Mouse (Mus musculus) layer of hippocampus, adult 8-10 months (tissue): ENCODE measurements around the gene Rbm3. TPM values are rescaled to one million over a fixed set of nuclear protein-coding genes. Genes with fewer than 3 reads are reported as not detected.
A peak's percentile ranks its signal among the peaks of the same experiment; 100 is the strongest.

Experiments
- DNase-seq, 2 experiments: peaks; one replicate each; pipeline ENCODE4 v3.0.0; 2022; ENCODE audit warnings: low spot score in 2 of 2
- total RNA-seq, 4 experiments: library from RNA; stranded (reverse); gene quantifications; 2 replicates each; pipeline ENCODE4 v1.2.4; 2022

Gene Rbm3
- total RNA-seq: 100 to 1,000 TPM; 111 to 215 (median 130) TPM

- DNase-seq: peak; percentile 83 to 84
Observed at GRCm38 (mm10) chrX:8145153-8145991, at the start of gene Rbm3. Gene Rbm3, minus strand, starts transcription at chrX:8145880.

GRCm38 (mm10) chrX:8193419-8193723 is 47.7 kb upstream of the Rbm3 start, which contains the start of gene Ebp:
Gene Ebp, minus strand, starts transcription at chrX:8193512.
- DNase-seq: peak; percentile 46 to 66

- peak; percentile 69 to 74 for DNase-seq
Observed at GRCm38 (mm10) chrX:8192640-8193418, 47.1 kb upstream of the Rbm3 start.

GRCm38 (mm10) chrX:8192126-8192639 is 46.5 kb upstream of the Rbm3 start:
- DNase-seq: no peak

GRCm38 (mm10) chrX:8182871-8183540 is 37.3 kb upstream of the Rbm3 start:
- no peak for DNase-seq

- DNase-seq: no peak
Observed at GRCm38 (mm10) chrX:8179646-8180045, 34.0 kb upstream of the Rbm3 start.

GRCm38 (mm10) chrX:8178871-8179270 is 33.2 kb upstream of the Rbm3 start:
- DNase-seq: no peak

- DNase-seq: peak; percentile 76 to 79
Observed at GRCm38 (mm10) chrX:8175504-8176385, 30.1 kb upstream of the Rbm3 start, which contains the start of gene Tbc1d25. Gene Tbc1d25, minus strand, starts transcription at chrX:8176181.

GRCm38 (mm10) chrX:8175169-8175503 is 29.5 kb upstream of the Rbm3 start:
- no peak for DNase-seq

GRCm38 (mm10) chrX:8167716-8168647 is 22.3 kb upstream of the Rbm3 start:
- no peak for DNase-seq

GRCm38 (mm10) chrX:8164471-8164870 is 18.8 kb upstream of the Rbm3 start:
- DNase-seq: no peak

- no peak for DNase-seq
Observed at GRCm38 (mm10) chrX:8163076-8163475, 17.4 kb upstream of the Rbm3 start.

- no peak for DNase-seq
Observed at GRCm38 (mm10) chrX:8143750-8144149, 1.9 kb downstream of the Rbm3 start.

GRCm38 (mm10) chrX:8142948-8143347 is 2.7 kb downstream of the Rbm3 start:
- no peak for DNase-seq

- DNase-seq: no peak
Observed at GRCm38 (mm10) chrX:8141058-8141457, 4.6 kb downstream of the Rbm3 start.

- no peak for DNase-seq
Observed at GRCm38 (mm10) chrX:8140446-8140845, 5.2 kb downstream of the Rbm3 start.

- no peak for DNase-seq
Observed at GRCm38 (mm10) chrX:8139480-8139879, 6.2 kb downstream of the Rbm3 start.

- DNase-seq: no peak
Observed at GRCm38 (mm10) chrX:8135886-8136285, 9.8 kb downstream of the Rbm3 start.
